Mouse (Mus musculus): Measurements from ENCODE around the gene Hoxb6.

- TF ChIP-seq CTCF (IDR thresholded peaks at IDR 0.05; ENCODE audit: borderline replicate concordance, control insufficient read depth, extremely low read depth, insufficient read depth, low read length, poor library complexity) (no peak), POLR2A (IDR thresholded peaks at IDR 0.05; ENCODE audit: control insufficient read depth, extremely low read depth, insufficient read depth, low read length, poor library complexity) (no peak)
Measured at GRCm38 (mm10) chr11:96326705-96327104, 34.4 kb downstream of the Hoxb6 start.
